Mouse (Mus musculus): ENCODE measurements at regions not wholly inside any gene's neighbourhood (a gene's known extent, or its start where the extent isn't known, plus 50 kb on each side); places are given as distances from the start of the nearest gene placed in this dataset.

DNA sequence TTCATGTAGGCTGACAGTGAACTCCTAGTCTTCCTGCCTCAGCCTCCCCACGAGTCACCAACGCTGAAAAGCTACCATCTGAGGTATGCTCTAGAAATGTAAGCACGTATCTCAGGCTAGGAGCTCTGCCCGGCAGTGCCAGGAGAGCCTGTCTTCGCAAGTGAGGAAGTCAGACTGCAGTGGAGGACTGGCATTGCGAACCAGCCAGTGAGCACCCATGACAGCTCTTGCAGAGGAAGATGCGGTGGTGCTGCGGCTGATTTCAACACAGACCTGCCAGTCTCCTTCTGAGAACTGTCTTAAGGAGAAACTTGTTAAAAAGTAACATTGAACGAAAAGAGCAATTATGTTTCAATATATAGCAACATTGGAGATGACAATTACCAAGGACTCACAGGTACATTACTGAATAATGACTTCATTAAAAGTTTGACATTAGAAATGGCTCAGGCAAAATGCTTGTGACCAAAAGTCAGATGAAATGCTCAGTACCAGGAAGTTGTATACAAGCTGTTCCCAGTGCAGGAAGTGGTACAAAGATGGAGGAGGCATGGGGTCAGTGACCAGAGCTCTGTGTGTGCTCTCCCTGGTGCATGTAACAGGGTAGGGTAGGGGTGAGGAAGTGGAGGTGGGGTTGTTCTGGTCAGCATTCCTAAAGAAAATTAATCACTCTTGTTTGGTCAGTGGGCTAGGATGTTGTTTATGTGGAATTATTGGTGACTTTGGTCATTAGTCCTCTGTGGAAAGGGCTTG lies 58.1 kb upstream of the Slc38a2 start:
- DNase-seq (ENCODE audit: extremely low spot score in 1 of 2, low spot score in 2 of 2), result no peak
- intact Hi-C loops (cut with DNase I), result no loop called here

DNA sequence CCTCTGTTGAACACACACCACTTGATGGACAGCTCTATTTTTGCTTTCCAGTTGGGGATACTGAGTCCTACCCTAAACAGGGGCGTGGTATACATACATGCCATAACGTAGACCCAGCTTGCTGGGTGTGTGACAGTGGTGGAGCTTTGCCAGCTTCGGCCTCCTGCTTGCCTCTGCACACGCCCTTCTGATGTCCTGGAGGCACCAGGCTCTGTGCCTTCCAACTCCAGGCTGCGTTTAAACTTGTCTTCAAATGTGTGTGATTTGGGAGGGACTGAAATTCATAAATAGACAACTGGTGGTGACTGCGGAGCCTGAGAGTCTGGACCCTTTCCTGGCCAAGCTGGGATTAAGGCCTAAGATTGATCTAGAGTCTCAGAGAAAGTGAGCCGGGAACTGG lies 56.9 kb upstream of the Slc38a2 start:
- DNase-seq (ENCODE audit: extremely low spot score in 1 of 2, low spot score in 2 of 2), result no peak
- intact Hi-C loops (cut with DNase I), result no loop called here

DNA sequence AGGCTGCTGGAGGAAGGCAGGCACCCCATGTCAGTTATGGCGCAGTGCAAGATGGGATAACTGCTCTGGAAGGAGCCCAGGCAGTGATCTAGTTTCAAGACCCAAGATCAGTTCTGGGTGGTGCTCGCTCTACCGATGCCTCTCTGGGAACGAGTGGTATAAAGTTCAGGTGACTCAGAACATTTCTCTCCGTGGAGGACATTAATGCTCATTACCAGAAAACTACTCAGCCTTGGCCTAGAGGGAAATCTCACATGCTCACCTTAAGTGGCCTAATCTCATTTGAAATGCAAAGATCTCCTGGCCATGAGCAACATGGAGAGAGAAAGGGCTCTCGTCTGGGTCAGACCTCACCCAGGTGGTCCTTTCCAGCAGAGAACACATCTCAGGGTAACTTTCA lies 56.4 kb upstream of the Slc38a2 start:
- no peak for DNase-seq (ENCODE audit: extremely low spot score in 1 of 2, low spot score in 2 of 2)
- intact Hi-C loops (cut with DNase I), result no loop called here

DNA sequence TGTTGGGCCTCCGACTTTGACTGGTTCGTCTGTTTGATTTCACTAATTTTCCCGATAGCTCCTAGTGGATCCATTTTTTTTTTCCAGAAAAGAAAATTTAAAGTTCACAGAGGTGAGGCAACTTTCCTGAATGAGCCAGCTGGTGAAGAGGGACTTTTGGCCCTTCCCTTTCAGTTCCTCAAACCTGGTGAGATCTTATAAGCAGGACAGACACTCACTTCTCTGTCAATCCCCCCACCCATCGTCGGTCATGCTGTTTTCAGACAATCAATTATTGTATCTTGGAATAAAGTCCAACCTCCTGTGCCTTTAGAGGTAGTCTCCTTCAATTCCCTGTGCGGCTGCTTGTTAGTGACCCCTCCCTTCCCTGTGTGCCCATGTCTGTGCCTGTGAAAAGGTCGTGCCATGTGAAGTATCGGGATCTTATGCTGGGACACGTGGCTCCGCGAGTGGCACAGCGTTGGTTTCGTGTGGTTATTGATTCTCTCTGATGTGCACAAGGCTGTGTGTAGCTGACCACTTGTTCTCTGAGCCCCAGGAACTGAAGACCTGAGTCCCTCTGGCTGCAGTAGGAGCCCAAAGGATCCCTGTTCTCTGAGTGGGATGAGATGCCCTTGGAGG lies 55.9 kb upstream of the Slc38a2 start:
- no peak for DNase-seq (ENCODE audit: extremely low spot score in 1 of 2, low spot score in 2 of 2)

DNA sequence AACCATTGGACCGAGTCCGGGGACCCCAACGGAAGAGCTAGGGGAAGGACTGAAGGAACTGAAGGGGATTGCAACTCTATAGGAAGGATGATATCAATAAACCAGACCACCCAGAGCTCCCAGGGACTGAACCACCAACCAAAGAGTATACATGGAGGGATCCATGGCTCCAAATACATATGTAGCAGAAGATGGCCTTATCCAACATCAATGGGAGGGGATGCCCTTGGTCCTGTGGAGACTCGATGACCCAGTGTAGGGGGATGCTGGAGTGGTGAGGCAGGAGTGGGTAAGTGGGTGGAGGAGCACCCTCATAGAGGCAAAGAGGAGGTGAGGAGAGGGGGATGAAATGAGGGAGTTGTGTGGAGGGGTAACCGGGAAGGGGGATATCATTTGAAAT lies 54.5 kb upstream of the Slc38a2 start:
- no peak for DNase-seq (ENCODE audit: extremely low spot score in 1 of 2, low spot score in 2 of 2)
- intact Hi-C loops (cut with DNase I), result no loop called here

More for the DNA sequence above, 55.9 kb upstream of the Slc38a2 start:
- intact Hi-C loops (cut with DNase I), result no loop called here

- intact Hi-C loops (cut with DNase I), result no loop called here
Observed at GRCm38 (mm10) chr15:96752719-96753118, 53.2 kb upstream of the Slc38a2 start.

GRCm38 (mm10) chr15:96752062-96752358 lies 52.5 kb upstream of the Slc38a2 start:
- intact Hi-C loops (cut with DNase I), result no loop called here
- DNase-seq (ENCODE audit: extremely low spot score in 1 of 2, low spot score in 2 of 2), result no peak

More at GRCm38 (mm10) chr15:96752719-96753118, 53.2 kb upstream of the Slc38a2 start:
- no peak for DNase-seq (ENCODE audit: extremely low spot score in 1 of 2, low spot score in 2 of 2)

GRCm38 (mm10) chr15:96751243-96752061 lies 51.9 kb upstream of the Slc38a2 start:
- intact Hi-C loops (cut with DNase I), result no loop called here
- DNase-seq (ENCODE audit: extremely low spot score in 1 of 2, low spot score in 2 of 2), result no peak

GRCm38 (mm10) chr15:96749534-96750256 lies 50.2 kb upstream of the Slc38a2 start:
- DNase-seq (ENCODE audit: extremely low spot score in 1 of 2, low spot score in 2 of 2), result no peak
- intact Hi-C loops (cut with DNase I), result no loop called here
